Mouse (Mus musculus) ES-E14 (cell line): Measurements from ENCODE around the gene Dhx57.

Source experiments
- CHD2 ChIP-seq: IDR thresholded peaks from 2 replicates; pipeline ENCODE4 v1.6.1; 2014; ENCODE audit warnings: mild to moderate bottlenecking, low read depth, low read length, inconsistent platforms
- ZC3H11A ChIP-seq: IDR thresholded peaks from 2 replicates; pipeline ENCODE4 v1.6.1; 2012; ENCODE audit warnings: low read depth, mild to moderate bottlenecking, inconsistent platforms, low read length, borderline replicate concordance

DNA sequence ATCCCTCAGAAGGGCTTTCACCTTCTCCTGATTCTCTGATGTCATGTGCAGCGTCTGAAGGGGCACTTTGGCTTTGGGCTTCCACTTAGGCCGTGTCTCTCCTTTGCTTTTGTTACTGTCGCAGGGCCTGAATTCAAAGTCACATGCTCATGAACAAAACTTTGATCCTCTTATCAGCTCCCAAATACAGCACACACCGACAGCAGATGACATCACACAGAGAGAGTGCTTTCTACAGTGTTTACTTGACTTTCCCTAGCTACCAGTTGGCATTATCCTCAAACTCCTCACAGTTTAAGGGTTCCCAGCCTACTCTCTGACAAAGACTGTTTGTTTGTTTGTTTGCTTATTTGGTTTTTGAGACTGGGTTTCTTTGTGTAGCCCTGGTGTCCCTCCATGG, 12.0 kb downstream of the Dhx57 start:
- no peak for TF ChIP-seq CHD2
- TF ChIP-seq ZC3H11A = no peak
